Mouse (Mus musculus) heart, adult 2 months (tissue): Measurements from ENCODE around the gene Tcf25. TPM values are rescaled to one million over a fixed set of nuclear protein-coding genes. Genes with fewer than 3 reads are reported as not detected.
"Not testable (repeated sequence)": the region's sequence is repeated elsewhere in the genome, so short reads cannot be mapped to it uniquely, and the experiment has no call there.

Experiments used
- DNase-seq, 2 experiments: peaks; one replicate each; pipeline ENCODE4 v3.0.0; 2021
- H3K27ac ChIP-seq: fragments of 200-600 bp; 2 replicates; pipeline ENCODE4 v1.8.1; 2022
- H3K27me3 ChIP-seq: fragments of 200-500 bp; 2 replicates; pipeline ENCODE4 v1.6.1; 2012; ENCODE audit warnings: mild to moderate bottlenecking, low read length, inconsistent platforms, mixed read lengths; ENCODE audit not compliant: control insufficient read depth, insufficient read depth
- H3K36me3 ChIP-seq: fragments of 200-500 bp; 2 replicates; pipeline ENCODE4 v1.6.1; 2012; ENCODE audit warnings: low read length, inconsistent platforms; ENCODE audit not compliant: control insufficient read depth, insufficient read depth
- H3K4me1 ChIP-seq: fragments of 200-500 bp; 2 replicates; pipeline ENCODE4 v1.6.1; 2011; ENCODE audit warnings: low read length; ENCODE audit not compliant: control insufficient read depth, insufficient read depth
- H3K4me3 ChIP-seq: fragments of 200-600 bp; 2 replicates; pipeline ENCODE4 v1.8.1; 2022
- H3K79me2 ChIP-seq: fragments of 200-500 bp; replicated peaks from 2 replicates; pipeline ENCODE4 v1.6.1; 2012; ENCODE audit warnings: mild to moderate bottlenecking, inconsistent platforms, low read length, moderate library complexity, mixed read lengths; ENCODE audit not compliant: control insufficient read depth, insufficient read depth
- H3K9ac ChIP-seq: fragments of 200-500 bp; 2 replicates; pipeline ENCODE4 v1.6.1; 2012; ENCODE audit warnings: low read depth, mild to moderate bottlenecking, control low read depth, inconsistent platforms, low read length, mixed read lengths
- CTCF ChIP-seq: fragments of 200-600 bp; IDR thresholded peaks from 2 replicates; pipeline ENCODE4 v1.8.1; 2022; ENCODE audit warnings: antibody characterized with exemption, mild to moderate bottlenecking, moderate library complexity
- EP300 ChIP-seq: fragments of 200-500 bp; IDR thresholded peaks from 2 replicates; pipeline ENCODE4 v1.6.1; 2011; ENCODE audit warnings: low read depth, low read length, control low read depth; ENCODE audit not compliant: insufficient read depth
- POLR2A ChIP-seq: fragments of 200-500 bp; IDR thresholded peaks from 2 replicates; pipeline ENCODE4 v1.6.1; 2011; ENCODE audit warnings: mild to moderate bottlenecking, low read depth, low read length, control low read depth; ENCODE audit not compliant: insufficient read depth
- WGBS: fragments of 180-500 bp; shearing (Covaris S2); methylation state at CpG from one replicate; pipeline ENCODE4 v1.1.7; 2018; 5-methylcytosine and 5-hydroxymethylcytosine counted together
- intact Hi-C: fragments of 180-260 bp; cut with DNase I; formaldehyde crosslinking; loops from one replicate; pipeline ENCODE4 v1.15.1; 2025
- polyA plus RNA-seq: library from polyadenylated mRNA; depleted of rRNA; stranded (reverse); fragments of >200 nt; gene quantifications from 2 replicates; pipeline ENCODE4 v1.2.3, GENCODE M21; 2012
- total RNA-seq, 2 experiments: library from RNA; stranded (reverse); gene quantifications; 2 replicates each; pipeline ENCODE4 v1.2.3; 2021

Gene Tcf25
- total and polyA plus RNA-seq, 3 experiments = 125 to 137 (median 134) TPM

DNA sequence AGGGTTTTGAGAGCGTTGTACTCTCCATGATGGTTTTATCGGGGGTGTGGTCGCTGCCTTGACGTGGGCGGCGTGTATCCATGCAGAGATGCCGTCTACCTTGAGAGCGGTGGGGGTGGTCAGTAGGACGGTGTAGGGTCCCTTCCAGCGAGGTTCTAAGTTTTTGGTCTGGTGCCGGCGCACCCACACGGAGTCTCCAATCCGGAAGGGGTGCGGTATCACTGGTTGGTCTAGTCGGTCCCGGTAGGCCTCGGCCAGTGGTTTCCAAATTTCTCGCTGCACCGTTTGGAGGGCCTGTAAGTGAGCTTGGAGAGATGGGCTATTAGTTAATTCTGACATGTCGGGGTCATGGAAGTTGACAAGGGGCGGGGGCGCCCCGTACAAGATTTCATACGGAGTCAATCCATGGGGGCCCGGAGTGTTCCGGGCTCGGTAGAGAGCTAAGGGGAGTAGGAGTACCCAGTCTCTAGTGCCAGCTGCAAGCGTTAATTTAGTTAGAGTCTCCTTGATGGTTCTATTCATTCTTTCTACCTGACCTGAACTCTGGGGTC, 54.9 kb downstream of the Tcf25 start:
- no peak overlapping the region for H3K27ac ChIP-seq
- intact Hi-C loops = no loop called here
- no peaks in the 10 kb centered on the region for H3K36me3 ChIP-seq
- H3K27me3 ChIP-seq = no peaks in the 10 kb centered on the region
- DNase-seq = no peak
- TF ChIP-seq EP300 (no peak), CTCF (no peak), POLR2A (no peak)
- H3K4me1 ChIP-seq = no peaks in the 10 kb centered on the region
- H3K9ac ChIP-seq = no peak overlapping the region
- H3K4me3 ChIP-seq = no peak overlapping the region
- no peaks in the 10 kb centered on the region for H3K79me2 ChIP-seq
- 97% methylated on average over 29 of the region's 29 CpGs for WGBS

DNA sequence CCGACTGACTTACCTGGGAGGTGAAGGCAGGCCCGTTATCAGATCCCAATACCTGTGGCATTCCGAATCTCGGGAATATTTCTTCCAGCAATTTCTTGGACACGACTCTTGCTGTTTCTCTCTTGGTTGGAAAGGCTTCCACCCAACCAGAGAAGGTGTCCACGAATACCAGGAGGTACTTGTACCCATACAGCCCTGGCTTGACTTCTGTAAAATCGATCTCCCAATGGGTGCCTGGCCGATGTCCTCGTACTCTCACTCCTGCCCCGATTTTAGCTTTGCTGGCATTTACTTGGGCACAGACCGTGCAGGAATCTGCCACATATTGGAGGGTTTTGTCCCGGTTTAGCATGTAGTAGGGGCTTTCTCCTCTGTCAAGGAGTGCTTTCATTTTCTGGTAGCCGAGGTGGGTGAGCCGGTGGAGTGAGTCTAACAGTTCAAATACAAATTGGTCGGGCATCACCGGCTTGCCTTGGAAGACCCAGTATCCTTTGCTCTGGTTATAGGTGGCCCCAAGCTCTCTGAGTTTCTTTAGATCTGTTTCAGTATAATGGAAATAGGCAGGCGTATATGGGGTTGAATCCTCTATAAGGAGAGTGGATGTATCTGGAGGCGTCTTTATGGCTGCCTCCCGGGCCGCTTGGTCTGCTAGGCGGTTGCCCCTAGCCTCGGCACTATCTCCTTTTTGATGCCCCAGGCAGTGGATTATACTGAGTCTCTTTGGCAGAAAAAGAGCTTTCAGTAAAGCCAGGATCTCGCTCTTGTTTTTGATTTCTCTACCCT, 55.6 kb downstream of the Tcf25 start:
- TF ChIP-seq CTCF (no peak), POLR2A (no peak), EP300 (no peak)

DNA sequence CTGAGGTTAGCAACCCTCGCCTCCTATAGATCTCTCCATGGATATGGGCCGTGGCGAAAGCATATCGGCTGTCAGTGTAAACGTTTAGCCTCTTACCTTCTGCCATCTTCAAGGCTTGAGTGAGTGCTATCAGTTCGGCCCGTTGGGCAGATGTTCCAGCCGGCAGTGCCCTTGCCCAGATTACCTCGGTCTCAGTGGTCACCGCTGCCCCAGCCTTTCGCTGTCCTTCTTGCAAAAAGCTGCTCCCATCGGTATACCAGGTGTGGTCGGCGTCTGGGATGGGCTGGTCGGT, 56.1 kb downstream of the Tcf25 start:
- 95% methylated on average over 15 of the region's 15 CpGs for WGBS
- H3K9ac ChIP-seq, H3K4me1 ChIP-seq, DNase-seq, H3K36me3 ChIP-seq, H3K27me3 ChIP-seq, intact Hi-C loops, H3K27ac ChIP-seq, H3K4me3 ChIP-seq, H3K79me2 ChIP-seq: not testable (repeated sequence)

More for the DNA sequence above, 55.6 kb downstream of the Tcf25 start:
- H3K27me3 ChIP-seq = no peaks in the 10 kb centered on the region
- H3K4me3 ChIP-seq = no peak overlapping the region
- intact Hi-C loops = no loop called here
- no peaks in the 10 kb centered on the region for H3K4me1 ChIP-seq
- H3K79me2 ChIP-seq = no peaks in the 10 kb centered on the region
- H3K27ac ChIP-seq = no peak overlapping the region
- 94% methylated on average over 23 of the region's 23 CpGs for WGBS
- DNase-seq = no peak
- no peaks in the 10 kb centered on the region for H3K36me3 ChIP-seq
- H3K9ac ChIP-seq = no peak overlapping the region

DNA sequence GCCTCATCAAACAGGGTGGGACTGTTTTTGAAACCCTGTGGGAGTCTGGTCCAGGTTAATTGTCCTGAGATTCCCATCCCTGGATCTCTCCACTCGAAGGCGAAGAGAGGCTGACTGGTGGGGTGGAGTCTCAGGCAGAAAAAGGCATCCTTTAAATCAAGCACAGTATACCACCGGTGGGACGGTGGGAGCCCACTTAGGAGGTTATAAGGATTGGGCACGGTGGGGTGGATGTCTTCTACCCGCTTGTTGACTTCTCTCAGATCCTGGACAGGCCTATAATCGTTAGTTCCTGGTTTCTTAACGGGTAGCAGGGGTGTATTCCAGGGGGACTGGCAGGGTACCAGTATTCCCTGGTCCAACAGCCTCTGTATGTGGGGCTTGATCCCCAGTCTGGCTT, 57.4 kb downstream of the Tcf25 start:
- intact Hi-C loops, H3K27ac ChIP-seq, H3K79me2 ChIP-seq, H3K36me3 ChIP-seq, H3K4me3 ChIP-seq, H3K9ac ChIP-seq, H3K4me1 ChIP-seq, H3K27me3 ChIP-seq, DNase-seq: not testable (repeated sequence)
- 85% methylated on average over 8 of the region's 8 CpGs for WGBS

DNA sequence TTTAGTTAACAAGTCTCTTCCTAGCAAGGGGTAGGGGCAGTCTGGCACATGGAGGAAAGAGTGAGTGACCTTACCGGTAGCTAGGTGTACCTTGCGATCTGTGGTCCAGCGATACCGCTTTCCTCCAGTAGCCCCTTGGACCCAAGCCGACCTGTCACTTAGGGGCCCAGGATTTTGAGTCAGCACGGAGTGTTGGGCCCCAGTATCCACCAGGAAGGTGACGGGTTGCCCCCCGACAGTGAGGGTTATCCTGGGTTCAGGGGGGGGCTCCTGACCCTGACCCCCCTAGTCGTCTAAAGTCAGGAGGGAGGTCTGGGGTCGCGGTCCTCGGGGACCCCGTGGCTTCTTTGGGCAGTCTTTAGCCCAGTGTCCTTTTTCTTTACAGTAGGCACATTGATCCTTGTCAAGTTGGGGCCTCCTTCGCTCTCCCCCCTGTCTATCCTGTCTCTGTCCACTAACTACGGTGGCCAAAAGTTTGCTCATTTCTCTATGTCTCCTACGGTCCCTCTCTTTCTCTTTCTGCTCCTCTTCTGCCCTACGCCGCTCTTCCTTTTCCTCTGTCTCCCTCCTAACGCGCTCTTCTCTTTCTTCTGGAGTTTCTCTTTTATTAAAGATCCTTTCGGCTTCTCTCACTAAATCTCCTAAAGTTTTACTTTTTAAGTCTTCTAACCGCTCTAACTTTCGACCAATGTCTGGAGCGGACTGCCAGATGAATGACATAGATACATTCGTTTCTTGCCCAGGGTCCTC, 58.2 kb downstream of the Tcf25 start:
- intact Hi-C loops = no loop called here
- H3K4me3 ChIP-seq = no peak overlapping the region
- H3K79me2 ChIP-seq = no peaks in the 10 kb centered on the region
- no peaks in the 10 kb centered on the region for H3K36me3 ChIP-seq
- 95% methylated on average over 25 of the region's 25 CpGs for WGBS
- H3K27ac ChIP-seq = no peak overlapping the region
- H3K27me3 ChIP-seq = no peaks in the 10 kb centered on the region
- no peak overlapping the region for H3K9ac ChIP-seq
- no peak for DNase-seq
- H3K4me1 ChIP-seq = no peaks in the 10 kb centered on the region
- TF ChIP-seq POLR2A (no peak), EP300 (no peak), CTCF (no peak)

DNA sequence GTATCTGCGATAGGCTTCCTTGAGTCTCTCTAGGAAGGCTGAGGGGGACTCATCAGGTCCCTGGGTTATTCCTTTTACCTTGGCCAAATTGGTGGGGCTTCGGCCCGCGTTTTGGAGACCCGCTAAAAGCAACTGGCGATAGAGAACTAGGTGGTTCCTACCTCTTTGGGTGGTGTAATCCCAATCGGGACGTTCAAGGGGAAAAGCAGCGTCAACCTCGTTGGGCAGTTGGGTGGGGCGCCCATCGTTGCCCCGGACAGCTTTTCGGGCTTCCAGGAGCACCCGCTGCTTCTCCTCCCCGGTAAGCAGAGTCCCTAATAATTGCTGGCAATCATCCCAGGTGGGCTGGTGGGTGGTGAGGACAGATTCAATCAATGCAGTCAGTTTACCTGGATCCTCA, 58.8 kb downstream of the Tcf25 start:
- H3K79me2 ChIP-seq = no peaks in the 10 kb centered on the region
- no peak overlapping the region for H3K27ac ChIP-seq
- no peak overlapping the region for H3K4me3 ChIP-seq
- intact Hi-C loops = no loop called here
- 94% methylated on average over 16 of the region's 16 CpGs for WGBS
- H3K36me3 ChIP-seq = no peaks in the 10 kb centered on the region
- no peak overlapping the region for H3K9ac ChIP-seq
- no peaks in the 10 kb centered on the region for H3K27me3 ChIP-seq
- DNase-seq = no peak
- TF ChIP-seq POLR2A (no peak), EP300 (no peak), CTCF (no peak)
- H3K4me1 ChIP-seq = no peaks in the 10 kb centered on the region

DNA sequence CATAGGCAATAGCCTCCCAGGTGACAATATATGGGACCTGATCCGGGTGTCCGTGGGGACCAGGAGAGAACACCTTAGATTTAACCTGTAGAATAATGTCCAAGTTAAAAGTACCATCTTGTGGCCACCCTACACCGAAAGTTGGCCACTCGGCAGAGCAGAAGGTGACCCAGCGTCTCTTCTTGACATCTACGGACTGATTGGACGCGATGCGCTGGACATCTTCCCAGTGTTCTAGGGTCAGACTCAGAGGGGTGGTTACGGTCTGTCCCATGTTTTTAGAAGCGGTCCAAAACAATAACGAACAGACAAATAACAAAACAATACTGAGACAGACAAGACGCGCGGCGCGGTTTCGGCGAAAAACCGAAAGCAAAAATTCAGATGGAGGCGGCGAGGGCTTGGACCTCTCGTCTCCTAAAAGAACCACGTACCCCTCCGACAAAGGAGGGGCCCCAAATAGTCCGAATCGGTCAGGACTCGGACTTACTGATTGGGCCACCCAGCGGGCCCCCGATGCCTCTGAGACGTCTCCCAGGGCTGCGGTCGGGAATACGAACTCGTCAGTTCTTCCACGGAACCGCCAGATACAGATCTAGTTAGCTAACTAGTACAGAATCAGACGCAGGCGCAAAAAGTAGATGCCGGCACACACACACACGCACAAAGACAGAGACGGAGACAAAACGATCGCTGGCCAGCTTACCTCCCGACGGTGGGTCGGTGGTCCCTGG, 59.9 kb downstream of the Tcf25 start:
- intact Hi-C loops, DNase-seq, H3K4me3 ChIP-seq: not testable (repeated sequence)

More for the DNA sequence above, 59.9 kb downstream of the Tcf25 start:
- not testable (repeated sequence) for H3K9ac ChIP-seq, H3K79me2 ChIP-seq, H3K27me3 ChIP-seq, H3K27ac ChIP-seq, H3K4me1 ChIP-seq, H3K36me3 ChIP-seq
- 98% methylated on average over 47 of the region's 47 CpGs for WGBS
